Mouse (Mus musculus): ENCODE data around the gene 6820408C15Rik. TPM values are rescaled to one million over a fixed set of nuclear protein-coding genes. Genes with fewer than 3 reads are reported as not detected.

The 6820408C15Rik gene
- total RNA-seq (2021) (under 1 TPM; 0.32 to 0.35 TPM), polyA plus RNA-seq (2012; rRNA removed) (0.07 and 0.13 TPM in 2 replicates)
- long read RNA-seq = 0 reads

DNA sequence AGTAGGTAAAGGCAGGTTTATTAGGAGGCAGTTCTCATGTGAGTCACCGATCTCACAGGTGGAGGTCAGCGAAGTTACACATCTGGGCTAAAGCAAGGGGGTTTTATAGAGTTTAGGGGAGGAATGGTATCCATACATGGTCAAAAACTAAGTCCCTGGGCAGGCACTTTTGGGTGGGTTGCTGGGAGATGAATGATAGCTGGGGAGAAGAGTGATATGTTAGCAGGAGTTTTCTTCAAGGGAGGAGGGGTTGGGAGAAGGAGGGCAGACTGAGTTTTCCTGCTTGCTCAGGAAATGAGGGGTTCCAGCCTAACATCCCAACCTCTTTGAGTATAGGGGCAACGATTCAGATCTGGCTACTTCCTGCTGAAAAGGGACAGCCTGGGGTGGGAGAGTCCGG is at the start of gene 6820408C15Rik:
TSS of gene 6820408C15Rik (plus strand) at position 301 of the 400 bp plus-strand sequence.
- no peak for DNase-seq

DNA sequence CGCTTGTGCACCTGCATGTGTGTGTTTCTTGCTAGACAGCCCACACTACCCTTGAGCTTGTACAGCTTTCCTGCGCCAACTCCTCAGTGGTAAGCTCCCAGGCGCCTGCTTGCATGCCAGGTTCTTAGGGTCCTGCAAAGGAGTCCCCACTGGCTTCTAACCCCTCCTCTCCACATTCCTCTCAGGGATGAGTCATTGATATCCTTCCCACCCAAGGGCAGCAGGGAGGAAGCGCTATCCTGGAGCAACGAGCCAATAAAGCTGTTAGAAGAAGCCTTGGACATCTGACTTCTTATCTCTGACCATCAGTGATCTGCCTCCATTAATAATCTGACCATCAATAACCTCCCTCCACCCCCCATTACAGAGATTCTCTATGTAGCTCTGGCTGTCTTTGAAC is 47.5 kb upstream of the 6820408C15Rik start:
- DNase-seq = peak; percentile 75

DNA sequence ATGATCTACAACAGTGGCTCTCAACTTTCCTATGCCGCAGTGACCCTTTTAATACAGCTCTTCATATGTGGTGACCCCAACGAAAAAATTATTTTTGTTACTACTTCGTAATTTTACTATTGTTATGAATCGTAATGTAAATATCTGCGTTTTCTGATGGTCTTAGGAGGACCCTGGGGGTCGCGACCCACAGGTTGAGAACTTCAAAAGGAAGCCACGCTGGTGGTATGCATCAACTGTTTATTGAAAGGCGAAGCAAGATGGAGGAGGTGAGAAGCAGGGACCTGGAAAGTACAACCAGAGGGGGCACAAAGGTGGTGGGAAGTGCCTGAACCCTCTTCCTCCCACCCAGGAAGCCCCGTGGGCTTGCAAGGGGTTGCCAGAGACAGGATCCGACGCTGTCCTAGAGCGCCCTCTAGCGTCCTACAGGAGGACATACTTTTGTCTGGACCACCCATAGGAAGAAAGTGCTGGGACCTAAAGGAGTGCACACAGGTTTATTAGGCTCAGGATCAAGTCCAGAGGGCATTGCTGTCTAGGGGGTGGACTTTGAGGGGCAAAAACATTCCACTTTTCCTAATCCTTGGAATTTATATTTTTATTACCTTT is 46.8 kb upstream of the 6820408C15Rik start:
- peak; percentile 44 for DNase-seq

DNA sequence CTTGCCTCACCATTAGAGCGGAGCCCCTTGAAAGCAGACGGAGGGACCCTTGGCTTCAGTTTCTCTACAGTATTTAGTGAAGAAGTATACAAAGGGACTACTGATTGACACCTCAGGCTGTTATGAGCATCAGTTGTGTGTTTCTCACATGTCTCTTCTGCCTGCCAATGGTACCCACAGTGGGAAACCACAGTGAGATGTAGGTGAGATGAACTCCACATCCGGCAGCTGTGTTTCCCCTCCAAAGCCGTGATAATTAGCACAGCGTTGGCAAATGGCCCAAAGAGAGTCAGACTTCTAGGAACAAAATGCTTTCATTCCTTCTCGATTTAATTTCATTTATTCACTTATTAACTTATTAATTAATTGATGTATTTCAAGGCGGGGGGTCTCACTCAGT is 43.3 kb upstream of the 6820408C15Rik start:
- no peak for DNase-seq

DNA sequence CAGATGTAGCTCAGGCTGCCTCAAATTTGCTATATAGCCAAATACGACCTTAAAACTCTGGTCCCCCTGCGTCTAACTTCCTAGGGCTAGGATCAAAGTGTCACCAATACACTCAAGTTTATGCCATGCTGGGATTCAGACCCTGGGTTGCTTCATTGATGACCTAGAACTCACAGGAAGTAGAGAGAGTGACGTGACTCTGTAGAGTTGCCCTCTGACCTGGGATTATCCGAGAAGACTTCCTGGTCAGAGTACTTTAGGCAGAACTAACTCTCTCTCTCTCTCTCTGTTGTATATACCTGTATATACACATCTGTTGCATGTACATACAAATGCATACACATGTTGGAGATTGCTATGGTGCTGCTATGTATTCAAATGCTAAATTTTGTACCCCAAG is 42.7 kb upstream of the 6820408C15Rik start:
- no peak for DNase-seq

DNA sequence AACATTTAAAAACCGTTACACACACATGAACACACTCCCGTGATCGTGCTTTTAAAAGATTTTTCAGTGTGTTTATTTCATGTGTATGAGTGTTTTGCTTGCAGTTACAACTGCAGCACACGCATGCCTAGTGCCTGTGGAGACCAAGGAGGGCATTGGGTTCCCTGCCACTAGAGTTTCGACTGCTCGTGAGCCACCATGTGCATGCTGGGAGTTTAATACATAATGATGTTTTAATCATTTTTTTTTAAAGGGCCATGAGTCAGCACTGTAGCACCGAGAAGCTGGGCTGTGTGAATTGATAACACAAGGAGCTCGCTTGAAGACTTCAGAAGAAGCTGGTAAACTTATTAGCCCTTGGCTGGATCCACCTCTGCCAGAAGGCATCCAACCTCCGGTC is 41.8 kb upstream of the 6820408C15Rik start:
- no peak for DNase-seq

DNA sequence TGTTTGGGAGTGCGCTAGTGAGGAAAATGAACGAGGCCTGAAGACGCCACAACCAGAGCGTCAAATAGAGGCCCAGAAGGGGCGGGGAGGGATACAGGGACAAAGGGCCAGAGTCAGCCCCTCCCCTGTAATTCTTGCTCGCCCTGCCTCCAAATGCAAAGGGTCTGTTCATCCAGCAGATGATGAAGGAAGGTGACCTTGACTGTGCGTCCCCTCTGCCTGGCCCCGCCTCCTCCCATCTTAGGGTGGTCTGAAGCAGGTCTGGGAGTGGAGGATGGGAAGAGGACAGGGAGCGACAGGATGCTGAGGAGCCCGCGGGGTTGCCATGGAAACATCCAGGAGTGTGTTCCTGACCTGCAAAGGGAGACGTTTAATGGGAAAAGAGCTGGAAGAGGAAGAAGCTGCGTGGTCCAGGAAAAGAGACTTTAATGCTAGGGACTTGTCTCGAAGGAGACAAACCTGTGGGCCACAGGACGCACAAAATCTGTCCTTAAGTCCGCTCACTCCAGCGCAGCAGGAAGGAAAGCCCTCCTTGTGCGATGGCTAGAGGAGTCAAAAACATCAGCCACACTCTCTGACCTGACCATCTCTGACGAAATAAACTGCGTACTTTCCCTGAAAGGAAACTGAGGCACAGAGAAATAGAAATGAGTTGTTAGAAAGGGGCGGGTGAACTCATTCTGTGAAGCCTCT is 39.6 kb upstream of the 6820408C15Rik start:
- no peak for DNase-seq

DNA sequence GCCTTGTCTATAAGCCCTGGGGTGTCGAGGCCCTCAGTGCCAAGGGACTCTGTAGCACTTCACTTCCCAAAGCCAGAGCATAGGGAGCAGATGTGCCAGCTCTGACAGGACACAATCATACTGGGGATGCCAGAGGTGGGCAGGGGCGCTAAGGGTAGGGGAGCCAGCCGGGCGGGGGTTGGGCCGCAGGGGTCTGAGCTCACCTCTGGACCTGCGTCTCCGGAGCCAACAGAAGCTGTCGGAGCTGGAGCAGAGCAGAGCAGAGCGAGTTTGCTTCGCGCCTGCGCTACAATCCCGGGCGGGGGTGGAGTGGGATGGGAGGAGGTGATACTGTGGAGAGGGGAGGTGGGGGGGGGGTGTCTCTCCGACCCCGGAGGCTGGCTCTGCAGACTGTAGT is 39.0 kb upstream of the 6820408C15Rik start, which contains the start of gene Nrsn2:
TSS of gene Nrsn2 (minus strand) at position 294 of the 397 bp plus-strand sequence.
- no peak for DNase-seq

DNA sequence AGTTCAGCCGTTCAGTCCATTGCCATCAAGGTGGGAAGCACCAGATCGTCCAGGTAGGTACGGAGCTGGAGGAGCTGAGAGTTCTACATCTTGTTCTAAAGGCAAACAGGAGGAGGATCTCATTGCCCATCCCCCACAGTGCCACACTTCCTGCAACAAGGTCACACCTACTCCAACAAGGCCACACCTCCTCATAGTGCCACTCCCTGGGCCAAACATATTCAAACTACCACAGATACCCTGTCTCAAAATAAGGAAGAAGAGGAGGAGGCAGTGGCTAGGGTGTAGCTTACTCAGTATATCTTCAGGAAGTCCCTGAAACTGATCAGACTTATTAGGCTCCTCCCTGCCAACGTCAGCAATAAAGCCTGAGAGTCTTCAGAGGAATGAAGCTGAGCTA is 31.2 kb upstream of the 6820408C15Rik start:
- no peak for DNase-seq

DNA sequence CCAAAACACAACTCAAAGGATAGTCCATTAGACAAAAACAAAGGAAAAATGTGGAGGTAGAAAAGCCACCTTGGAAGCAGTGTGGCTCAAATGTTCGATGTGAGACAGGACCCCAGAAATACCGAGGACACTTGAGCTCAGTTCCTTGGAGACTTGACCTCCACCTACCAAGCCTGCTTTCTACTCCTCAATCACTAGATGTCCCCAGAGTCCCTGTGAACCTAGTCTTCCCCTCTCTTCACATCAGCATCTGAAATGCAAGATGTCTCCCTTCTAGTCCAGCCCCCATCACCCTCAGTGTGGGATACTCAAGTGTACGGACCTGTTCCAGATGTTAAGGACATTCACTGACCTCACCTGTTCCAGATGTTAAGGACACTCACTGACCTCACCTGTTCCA is 22.6 kb upstream of the 6820408C15Rik start:
- DNase-seq = peak; percentile 58

DNA sequence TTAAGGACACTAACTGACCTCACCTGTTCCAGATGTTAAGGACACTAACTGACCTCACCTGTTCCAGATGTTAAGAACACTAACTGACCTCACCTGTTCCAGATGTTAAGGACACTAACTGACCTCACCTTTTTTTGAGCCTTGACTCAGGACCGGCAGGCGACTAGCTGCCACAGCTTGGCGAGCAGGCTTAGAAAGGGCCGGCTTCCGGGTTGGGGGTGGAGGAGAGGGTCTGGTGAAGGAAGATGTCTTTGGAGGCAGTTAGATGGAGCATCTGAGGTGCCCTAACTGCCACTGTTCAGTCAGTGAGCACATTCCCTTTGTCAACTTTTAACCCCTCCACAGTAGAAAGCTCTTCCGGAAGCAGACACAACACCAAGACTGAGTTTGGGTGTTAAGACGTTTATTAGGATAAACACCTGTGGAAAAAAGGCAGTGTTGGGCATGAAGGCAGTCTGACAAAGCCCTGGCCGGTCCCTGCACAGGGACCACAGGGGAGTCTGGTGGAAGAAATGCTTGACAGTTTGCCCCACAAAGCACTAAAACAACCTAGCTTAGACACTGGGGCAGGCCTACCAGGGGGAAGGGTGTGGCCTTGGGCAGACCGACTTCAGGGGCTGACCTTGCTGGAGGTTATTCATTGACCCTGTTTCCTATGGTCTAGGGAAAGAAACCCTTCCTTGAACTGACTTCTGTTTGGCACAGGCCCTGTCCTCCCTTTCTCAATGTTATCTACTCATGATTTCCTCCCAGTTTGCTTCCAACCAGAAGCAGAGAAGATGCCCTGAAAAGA is 22.0 kb upstream of the 6820408C15Rik start:
- peak; percentile 43 for DNase-seq

DNA sequence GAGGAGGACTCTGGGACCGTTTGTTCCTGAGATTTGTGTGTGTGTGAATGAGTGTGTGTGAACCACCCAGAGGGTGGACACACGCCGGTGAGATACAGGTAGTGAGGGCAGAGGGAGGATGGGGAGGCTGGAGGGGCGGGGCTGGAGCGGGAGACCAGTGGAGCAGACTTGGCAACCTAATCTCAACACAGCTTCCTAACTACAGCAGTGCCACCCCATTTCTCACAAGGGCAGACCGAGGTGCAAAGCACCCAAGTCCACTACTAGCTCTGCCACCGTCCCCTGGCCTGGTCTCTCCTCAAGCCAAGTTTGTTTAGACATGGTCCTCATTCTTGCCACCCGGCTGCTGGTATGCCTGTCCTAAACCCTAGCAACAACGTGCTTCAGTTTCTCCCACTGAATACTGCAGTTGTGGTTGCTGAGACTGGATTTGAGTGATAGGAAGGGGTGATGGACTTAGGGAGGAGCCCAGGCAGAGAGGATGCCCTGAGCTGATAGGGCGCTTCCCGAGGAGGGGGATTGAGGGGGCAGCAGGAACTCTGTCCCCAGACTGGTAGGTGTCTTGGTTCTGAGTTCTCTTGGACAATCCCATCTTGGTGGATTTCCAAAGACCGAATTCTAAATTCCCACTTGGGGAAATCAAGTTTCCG is 20.0 kb upstream of the 6820408C15Rik start:
- no peak for DNase-seq

DNA sequence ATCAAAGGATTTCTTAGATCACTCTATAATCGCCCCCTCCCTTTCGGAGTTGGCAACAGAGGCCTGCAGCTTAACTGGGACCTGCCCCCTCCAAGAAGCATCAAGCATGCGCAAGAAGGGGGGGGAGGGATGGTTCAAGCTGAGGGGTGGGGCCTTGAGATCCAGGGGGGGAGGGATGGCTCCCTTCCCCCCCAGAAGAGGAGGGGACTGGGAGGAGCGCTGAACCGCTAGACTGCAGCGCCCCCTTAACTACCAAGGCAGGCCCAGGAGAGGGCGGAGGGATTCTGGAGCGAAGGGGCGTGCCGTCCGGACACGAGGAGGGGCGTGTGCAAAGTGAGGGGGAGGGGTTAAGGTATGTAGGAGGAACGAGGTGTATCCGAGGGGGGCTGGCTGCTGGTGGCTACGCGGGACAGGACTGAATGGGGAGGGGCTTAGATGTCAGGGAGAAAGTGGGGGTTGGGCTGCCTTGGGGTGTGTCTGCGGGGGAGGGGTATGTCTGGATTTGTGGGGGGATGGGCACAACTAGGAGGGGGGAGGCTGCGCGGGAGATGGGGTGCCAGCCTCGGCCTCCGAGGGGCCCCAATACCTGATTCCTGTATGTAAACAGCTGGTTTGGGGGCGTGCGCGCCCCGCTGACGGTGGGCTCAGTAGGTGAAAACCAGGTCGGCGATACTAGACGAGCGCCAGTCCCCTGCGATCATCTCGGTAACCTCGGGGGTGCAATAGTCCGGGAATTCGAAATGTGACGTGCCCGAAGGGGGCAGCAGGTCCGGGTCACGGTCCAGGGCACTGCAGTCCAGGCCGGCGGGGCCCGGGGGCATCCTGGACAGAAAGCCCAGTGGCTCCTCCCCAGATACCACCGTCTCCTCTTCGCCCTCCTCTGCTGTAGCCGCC is 19.0 kb upstream of the 6820408C15Rik start:
- DNase-seq = peak; percentile 89

DNA sequence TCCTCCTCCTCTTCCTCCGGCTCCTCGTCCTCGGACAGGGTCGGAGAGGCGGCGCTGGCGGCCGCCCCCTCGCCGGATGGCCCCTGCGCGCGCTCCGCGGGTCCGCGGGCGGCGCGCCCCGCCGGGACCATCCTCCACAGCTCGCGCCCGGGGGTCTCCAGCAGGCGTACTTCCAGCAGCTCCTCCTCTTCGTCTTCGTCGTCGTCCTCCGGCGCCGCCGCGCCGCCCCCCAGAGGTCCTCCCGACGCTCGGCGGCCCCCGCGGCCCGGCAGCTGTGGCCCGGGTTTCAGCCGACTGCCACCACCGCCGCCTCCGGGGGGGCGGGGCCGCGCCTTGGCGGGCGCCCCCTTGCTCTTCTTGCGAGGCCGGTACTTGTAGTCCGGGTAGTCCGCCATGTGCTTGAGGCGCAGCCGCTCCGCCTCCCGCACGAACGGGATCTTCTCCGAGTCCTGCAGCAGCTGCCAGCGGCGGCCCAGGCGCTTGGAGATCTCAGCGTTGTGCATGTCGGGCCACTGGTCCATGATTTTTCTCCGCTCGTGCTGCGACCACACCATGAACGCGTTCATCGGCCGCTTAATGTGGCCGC is 18.3 kb upstream of the 6820408C15Rik start:
- DNase-seq = peak; percentile 88

DNA sequence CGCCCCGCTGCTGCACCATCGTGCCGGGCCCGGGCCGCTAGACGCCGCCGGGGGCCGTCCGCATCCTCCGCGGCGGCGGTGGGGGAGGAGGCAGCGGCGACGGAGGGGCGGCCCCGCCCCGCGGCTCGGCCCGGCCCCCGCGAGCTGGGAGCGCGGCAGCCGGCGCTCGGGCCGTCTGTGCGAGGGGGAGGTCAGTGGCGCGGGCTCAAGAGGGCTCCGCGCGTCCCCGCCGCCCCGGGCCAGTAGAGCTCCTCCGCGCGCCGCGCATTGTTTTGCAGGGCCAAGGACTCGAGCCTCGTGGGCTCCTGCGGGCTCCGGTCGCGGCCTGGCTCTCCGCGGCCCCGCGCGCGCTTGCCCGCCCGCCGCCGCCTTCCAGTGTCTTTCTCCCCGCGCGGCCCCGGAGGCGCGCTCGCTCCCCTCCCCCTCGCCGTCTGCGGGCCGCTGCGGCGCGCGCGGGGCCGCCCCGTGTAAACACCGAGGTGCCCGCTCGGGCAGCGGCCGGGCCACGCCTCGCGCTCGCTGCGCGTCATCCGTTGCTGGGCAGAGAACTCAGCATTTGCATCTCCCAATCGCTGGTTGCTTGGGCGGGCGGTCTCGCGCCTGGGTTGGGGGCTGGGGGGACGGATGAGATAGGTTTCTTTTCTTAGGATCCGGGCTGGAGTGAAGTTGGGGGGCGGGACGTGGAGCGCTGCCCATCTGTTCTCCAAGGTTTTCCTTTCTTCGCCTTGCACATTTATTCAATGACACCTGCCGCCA is 17.5 kb upstream of the 6820408C15Rik start, which contains the start of gene Sox12:
TSS of gene Sox12 (minus strand) at position 384 of the 756 bp plus-strand sequence.
- DNase-seq = peak; percentile 97

DNA sequence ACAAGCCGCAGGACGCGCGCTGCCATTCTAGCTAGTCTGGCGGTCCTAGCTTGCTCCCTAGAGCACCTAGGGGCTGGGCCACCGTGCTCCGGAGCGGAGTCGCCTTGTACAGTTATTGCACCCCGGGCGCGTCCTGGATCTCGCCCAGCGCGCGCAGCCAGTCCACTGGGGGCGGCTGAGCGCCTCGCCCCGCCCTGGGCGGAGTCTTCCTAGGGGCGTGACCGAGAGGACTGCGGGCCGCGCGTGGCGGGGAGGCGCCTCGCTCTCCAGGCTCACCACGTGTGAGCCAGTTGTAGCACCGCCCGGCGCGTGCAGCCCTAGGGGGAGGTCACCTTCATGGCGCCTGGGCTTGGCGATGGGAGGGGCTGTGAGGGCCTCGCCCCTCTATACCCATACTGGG is 16.7 kb upstream of the 6820408C15Rik start:
- DNase-seq = peak; percentile 97

DNA sequence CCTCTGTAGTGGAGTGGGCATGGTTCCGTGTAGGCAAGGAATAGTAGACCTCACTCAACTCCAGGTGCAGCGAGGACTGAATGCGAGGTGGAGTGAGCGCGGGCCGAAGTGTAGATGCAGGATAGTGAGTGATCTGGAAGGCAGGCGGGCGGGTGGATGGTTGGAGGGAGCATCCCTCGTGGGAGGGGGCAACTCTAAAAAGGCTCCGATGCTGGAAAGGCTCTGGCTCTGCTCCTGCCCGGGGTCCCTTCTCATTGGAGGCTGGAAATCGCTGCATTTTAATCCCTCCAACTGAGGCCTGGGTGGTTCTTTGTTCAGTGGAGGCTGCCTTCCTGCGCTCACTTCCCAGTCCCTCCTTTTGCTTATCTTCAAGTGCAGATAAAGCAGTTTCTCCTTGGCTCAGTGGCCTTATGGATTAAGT is 16.3 kb upstream of the 6820408C15Rik start:
- no peak for DNase-seq

DNA sequence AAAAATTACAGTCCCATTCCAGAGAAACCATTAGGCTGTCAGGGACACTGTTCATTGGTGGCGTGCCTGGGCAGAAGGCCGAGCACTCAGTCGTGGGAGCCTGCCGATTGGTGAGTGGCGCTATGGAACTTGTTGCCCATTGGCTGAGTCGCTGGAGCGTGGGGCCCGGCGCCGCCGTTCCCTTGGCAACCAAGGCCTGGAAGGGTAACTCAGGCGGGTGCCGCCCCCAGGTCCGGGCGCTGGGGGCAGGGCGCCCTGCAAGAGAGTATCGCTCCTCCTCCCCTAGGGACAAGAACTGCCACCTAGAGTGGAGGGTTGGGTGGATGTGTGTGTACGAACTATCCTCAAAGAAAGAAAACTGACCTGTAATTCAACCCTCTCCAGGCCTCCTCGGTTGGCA is 9.3 kb upstream of the 6820408C15Rik start:
- DNase-seq = peak; percentile 98

DNA sequence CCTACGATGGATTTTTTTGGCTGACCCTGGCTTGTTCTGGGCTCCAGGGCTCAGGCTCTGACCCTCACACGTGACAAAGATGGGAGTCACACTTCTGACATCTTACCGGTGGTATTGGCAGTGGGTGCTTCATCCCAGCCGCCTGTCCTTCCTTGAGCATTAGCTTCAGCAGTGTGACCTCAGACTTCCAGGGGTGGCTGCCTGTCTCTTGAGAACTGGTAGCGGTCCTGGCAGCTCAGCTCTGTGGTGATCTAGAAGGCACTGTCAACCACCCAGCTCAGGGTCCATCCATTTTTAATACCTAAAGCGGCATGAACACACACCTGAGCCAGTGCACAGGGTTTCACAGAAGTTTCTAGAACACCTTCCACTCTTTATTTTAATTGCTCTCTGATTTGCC is 5.6 kb upstream of the 6820408C15Rik start:
- peak; percentile 11 for DNase-seq

DNA sequence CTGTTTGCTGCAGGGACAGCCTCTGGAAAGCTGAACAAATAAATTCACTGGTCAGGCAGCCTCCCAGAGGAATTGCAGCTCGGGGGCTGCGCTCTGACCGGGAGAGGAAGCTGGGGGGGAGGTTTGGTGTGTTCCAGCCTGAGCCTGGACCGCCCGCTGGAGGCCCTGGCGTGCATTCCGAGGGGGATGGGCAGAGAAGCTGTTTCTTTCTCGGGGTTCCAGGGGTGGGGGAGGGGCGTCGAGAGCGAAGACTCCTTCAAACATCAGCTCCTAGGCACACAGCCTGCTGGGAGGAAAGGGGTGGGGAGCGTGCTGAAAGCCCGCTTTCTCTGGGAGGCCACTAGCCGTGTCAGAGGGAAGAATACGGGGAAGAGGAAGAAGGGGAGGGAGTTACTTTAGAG is 4.4 kb upstream of the 6820408C15Rik start:
- peak; percentile 54 for DNase-seq

All from adrenal gland, adult 2 months (tissue).